Mouse (Mus musculus) midbrain, embryonic 10.5 days (tissue): ENCODE measurements around the gene Riok1. TPM values are rescaled to one million over a fixed set of nuclear protein-coding genes. Genes with fewer than 3 reads are reported as not detected.

Experiments
- DNase-seq: peaks from one replicate; pipeline ENCODE4 v3.0.0-alpha.2; 2017; ENCODE audit warnings: low spot score
- H3K27ac ChIP-seq: fragments of 300-500 bp; sonication (generic); replicated peaks from 2 replicates; pipeline ENCODE4 v1.5.1; 2016; ENCODE audit warnings: mild to moderate bottlenecking
- H3K27me3 ChIP-seq: fragments of 300-500 bp; sonication (generic); 2 replicates; pipeline ENCODE4 v1.6.1; 2016; ENCODE audit warnings: low read depth, mild to moderate bottlenecking; ENCODE audit not compliant: poor library complexity, severe bottlenecking
- H3K36me3 ChIP-seq: fragments of 300-500 bp; sonication (generic); 2 replicates; pipeline ENCODE4 v1.6.1; 2016; ENCODE audit warnings: mild to moderate bottlenecking, moderate library complexity
- H3K4me1 ChIP-seq: fragments of 300-500 bp; sonication (generic); 2 replicates; pipeline ENCODE4 v1.6.1; 2016
- H3K4me3 ChIP-seq: fragments of 300-500 bp; sonication (generic); 2 replicates; pipeline ENCODE4 v1.5.1; 2016; ENCODE audit warnings: mild to moderate bottlenecking, moderate library complexity
- H3K9me3 ChIP-seq: fragments of 300-500 bp; sonication (generic); replicated peaks from 2 replicates; pipeline ENCODE4 v1.6.1; 2016; ENCODE audit warnings: mild to moderate bottlenecking
- WGBS: fragments of 180-500 bp; shearing (Covaris S2); methylation state at CpG from one replicate; pipeline ENCODE4 v1.1.7; 2016; 5-methylcytosine and 5-hydroxymethylcytosine counted together
- polyA plus RNA-seq: library from polyadenylated mRNA; unstranded; fragments of >200 nt; fragmentation: Nextera tagmentation; extraction: Ambion mirVana; gene quantifications from 2 replicates; pipeline ENCODE4 v1.2.1, GENCODE M21; 2016

The Riok1 gene
- polyA plus RNA-seq, 1 experiment from 2014 or later = 50.8 TPM

DNA sequence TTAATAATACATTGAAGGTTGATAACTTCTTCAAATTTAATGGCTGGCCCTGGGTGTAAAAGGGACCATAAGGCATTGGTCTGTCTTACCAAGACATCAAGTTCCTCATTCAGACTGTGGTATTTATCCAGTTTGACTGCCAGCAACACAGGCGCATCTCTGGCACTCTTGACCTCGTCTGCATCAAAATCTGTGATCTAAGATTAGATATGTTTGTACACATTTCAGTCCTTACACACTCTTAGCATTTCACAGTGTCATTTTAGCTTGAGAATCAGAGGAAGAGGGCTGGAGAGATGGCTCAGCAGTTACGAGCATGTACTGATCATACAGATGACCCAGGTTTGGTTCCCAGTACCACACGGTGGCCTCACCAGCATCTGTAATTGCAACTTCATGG is 21.2 kb upstream of the Riok1 start:
- H3K36me3 ChIP-seq = no peaks in the 10 kb centered on the region
- H3K4me3 ChIP-seq = no peak overlapping the region
- H3K27me3 ChIP-seq = no peaks in the 10 kb centered on the region
- 0 out of 2 replicates have a peak, but pooled peaks cover 4% of the 10 kb centered on the region for H3K9me3 ChIP-seq
- no peaks in the 10 kb centered on the region for H3K4me1 ChIP-seq
- DNase-seq = no peak
- WGBS = 91% methylated on average over 4 of the region's 4 CpGs
- H3K27ac ChIP-seq = no peak overlapping the region

DNA sequence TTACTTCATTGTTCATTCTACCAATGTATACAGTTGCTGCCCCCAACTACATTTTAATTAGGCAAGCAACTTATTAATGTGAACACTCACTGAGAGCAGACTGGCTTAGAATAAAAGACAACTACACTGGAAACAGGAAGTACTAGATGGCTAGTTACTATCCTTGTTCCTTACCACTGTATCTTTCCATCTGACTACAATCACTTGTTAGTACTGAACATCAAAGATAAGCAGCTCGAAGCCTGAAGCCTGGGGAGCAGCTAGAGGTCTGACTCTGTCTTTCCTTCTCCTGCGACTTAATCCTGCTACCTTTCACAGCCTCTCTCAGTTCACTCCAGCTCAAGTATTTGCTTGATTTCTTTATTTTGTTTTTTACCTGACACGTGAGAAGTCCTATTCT is 18.0 kb upstream of the Riok1 start:
- 84% methylated on average over 3 of the region's 3 CpGs for WGBS
- Histone ChIP-seq H3K27me3 (no peaks in the 10 kb centered on the region), H3K9me3 (0 out of 2 replicates have a peak, but pooled peaks cover 4% of the 10 kb centered on the region), H3K36me3 (no peaks in the 10 kb centered on the region), H3K27ac (no peak overlapping the region), H3K4me1 (no peaks in the 10 kb centered on the region), H3K4me3 (no peak overlapping the region)
- DNase-seq = no peak

GRCm38 (mm10) chr13:38025874-38026273 is 10.9 kb upstream of the Riok1 start:
- no peaks in the 10 kb centered on the region for H3K36me3 ChIP-seq
- 32% methylated on average over 4 of the region's 4 CpGs for WGBS

DNA sequence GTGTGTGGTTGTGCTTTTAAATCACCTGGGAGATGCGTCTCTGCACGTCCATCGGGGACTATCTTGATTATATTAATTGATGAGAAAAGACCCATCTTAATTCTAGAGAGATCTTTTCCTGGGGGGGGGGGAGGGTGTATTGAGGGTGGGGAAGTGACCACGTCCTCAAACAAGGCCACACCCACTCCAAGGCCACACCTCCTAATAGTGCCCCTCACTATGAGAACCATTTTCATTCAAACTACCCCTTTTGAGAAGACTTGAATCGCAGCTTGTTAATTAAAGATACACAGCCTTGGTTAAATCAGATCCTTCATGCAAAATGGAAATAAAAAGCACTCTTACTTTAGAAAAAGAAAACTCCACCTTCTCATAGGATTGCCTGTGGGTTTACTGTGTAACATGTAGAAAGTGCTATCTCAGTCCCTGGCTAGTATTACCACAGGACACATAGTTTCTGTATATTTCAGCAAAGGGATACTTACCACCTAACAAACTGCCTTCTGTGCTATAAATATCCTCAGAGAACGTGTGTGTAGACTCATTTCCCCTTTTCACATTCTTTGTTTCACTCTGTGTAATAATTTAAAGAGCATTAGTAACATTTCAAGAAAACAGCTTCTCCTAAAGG is 9.1 kb upstream of the Riok1 start:
- H3K27ac ChIP-seq = no peak overlapping the region
- no peaks in the 10 kb centered on the region for H3K4me1 ChIP-seq
- no peak overlapping the region for H3K4me3 ChIP-seq
- no peaks in the 10 kb centered on the region for H3K27me3 ChIP-seq
- 64% methylated on average over 6 of the region's 6 CpGs for WGBS
- H3K9me3 ChIP-seq = no peaks in the 10 kb centered on the region
- H3K36me3 ChIP-seq = no peaks in the 10 kb centered on the region
- no peak for DNase-seq

More at GRCm38 (mm10) chr13:38025874-38026273, 10.9 kb upstream of the Riok1 start:
- no peak for DNase-seq
- H3K4me3 ChIP-seq = no peak overlapping the region
- no peaks in the 10 kb centered on the region for H3K4me1 ChIP-seq
- H3K27me3 ChIP-seq = no peaks in the 10 kb centered on the region
- H3K9me3 ChIP-seq = no peaks in the 10 kb centered on the region
- no peak overlapping the region for H3K27ac ChIP-seq

DNA sequence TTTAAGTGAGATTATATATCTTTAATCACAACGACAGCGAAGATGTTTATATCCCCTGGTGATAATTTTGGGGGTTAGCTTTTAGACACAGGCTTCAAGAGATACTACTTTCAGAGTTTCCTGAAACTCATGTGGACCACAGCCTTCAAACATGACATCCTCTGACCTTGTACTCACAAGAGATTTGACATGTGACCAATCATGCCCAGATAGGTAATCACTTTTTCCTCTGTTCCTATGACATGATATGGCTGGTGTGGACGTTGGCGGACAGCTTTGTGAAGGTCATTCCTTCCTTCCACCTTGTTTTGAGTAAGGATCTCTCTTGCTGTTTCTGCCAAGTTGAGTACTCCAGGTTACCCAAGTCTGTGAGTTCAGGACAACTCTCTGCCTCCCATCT is 8.4 kb upstream of the Riok1 start:
- no peak for DNase-seq
- Histone ChIP-seq H3K4me3 (no peak overlapping the region), H3K9me3 (no peaks in the 10 kb centered on the region), H3K27ac (no peak overlapping the region), H3K36me3 (no peaks in the 10 kb centered on the region), H3K27me3 (no peaks in the 10 kb centered on the region), H3K4me1 (no peaks in the 10 kb centered on the region)
- WGBS = 89% methylated on average over 4 of the region's 4 CpGs

- no peaks in the 10 kb centered on the region for H3K9me3 ChIP-seq
- H3K4me3 ChIP-seq = peak within 1 kb of the TSS; percentile 95
- H3K4me1 ChIP-seq = peaks cover 21% of the 10 kb centered on the region
- H3K27ac ChIP-seq = peak within 1 kb of the TSS; percentile 88
- WGBS = under 1% methylated on average over 47 of the region's 47 CpGs
- DNase-seq = peak; percentile 97
- no peaks in the 10 kb centered on the region for H3K27me3 ChIP-seq
- peaks cover 29% of the 10 kb centered on the region for H3K36me3 ChIP-seq
These were observed 371 bp downstream of the Riok1 start, which contains the start of gene Cage1 for GRCm38 (mm10) chr13:38037044-38037687. TSS of gene Cage1 (minus strand) at chr13:38037069.

GRCm38 (mm10) chr13:38037811-38038210 is 1.0 kb downstream of the Riok1 start:
- H3K27ac ChIP-seq = peak overlapping the region; percentile 88
- WGBS = 57% methylated on average over 12 of the region's 12 CpGs
- H3K9me3 ChIP-seq = no peaks in the 10 kb centered on the region
- no peaks in the 10 kb centered on the region for H3K27me3 ChIP-seq
- H3K36me3 ChIP-seq = peaks cover 35% of the 10 kb centered on the region
- peaks cover 21% of the 10 kb centered on the region for H3K4me1 ChIP-seq
- no peak for DNase-seq
- peak overlapping the region; percentile 95 for H3K4me3 ChIP-seq

GRCm38 (mm10) chr13:38049888-38050287 is 13.1 kb downstream of the Riok1 start:
- DNase-seq = no peak
- Histone ChIP-seq H3K9me3 (no peaks in the 10 kb centered on the region), H3K4me3 (no peak overlapping the region), H3K36me3 (peaks cover 99% of the 10 kb centered on the region), H3K27ac (no peak overlapping the region), H3K4me1 (no peaks in the 10 kb centered on the region), H3K27me3 (no peaks in the 10 kb centered on the region)
- 94% methylated on average over 3 of the region's 3 CpGs for WGBS

GRCm38 (mm10) chr13:38062678-38063077 is 25.9 kb downstream of the Riok1 start:
- peaks cover 62% of the 10 kb centered on the region for H3K36me3 ChIP-seq
- WGBS = 96% methylated on average over 11 of the region's 11 CpGs
- DNase-seq = no peak
- no peaks in the 10 kb centered on the region for H3K27me3 ChIP-seq
- no peak overlapping the region for H3K27ac ChIP-seq
- H3K9me3 ChIP-seq = no peaks in the 10 kb centered on the region
- no peaks in the 10 kb centered on the region for H3K4me1 ChIP-seq
- no peak overlapping the region for H3K4me3 ChIP-seq

DNA sequence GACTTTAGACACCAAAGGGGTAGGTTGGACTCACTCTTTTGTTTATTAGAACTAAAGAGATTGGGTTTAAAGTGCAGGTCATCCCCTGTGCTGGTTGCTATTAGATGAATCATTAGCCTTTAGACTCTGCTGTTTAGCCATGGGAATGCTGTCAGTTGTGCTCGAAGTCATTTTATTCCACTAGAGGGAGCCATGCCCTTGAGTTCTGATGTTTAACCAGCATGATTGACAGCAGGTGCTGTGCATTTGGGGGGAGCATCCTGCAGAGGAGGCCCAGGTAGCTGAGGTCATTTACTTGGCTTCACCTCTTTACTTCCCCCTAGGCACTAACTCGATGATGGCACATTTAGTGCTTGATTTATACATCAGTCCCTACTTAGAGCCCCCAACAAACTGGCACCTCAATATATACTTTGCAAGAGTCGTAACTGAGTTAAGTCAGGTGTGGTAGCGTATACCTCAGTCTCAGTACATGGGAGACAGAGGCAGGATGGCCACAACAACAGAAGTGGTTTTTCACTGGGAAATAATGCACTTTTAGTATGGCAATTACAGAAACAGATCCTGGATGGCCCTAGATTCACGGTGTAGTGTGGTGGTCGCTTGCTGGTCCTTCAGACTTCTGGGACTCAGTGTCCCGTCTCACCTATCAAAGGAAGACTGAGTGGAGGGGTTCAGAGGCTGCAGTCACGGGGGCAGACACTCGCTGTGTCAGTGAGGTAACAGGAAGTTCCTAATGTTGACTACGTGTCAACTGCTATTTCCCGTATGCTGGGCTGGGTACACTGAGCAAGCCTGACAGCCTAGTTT is 28.3 kb downstream of the Riok1 start:
- peak; percentile 28 for DNase-seq
- Histone ChIP-seq H3K27me3 (no peaks in the 10 kb centered on the region), H3K36me3 (peaks cover 38% of the 10 kb centered on the region), H3K4me1 (no peaks in the 10 kb centered on the region), H3K27ac (no peak overlapping the region), H3K4me3 (no peak overlapping the region), H3K9me3 (no peaks in the 10 kb centered on the region)
- 74% methylated on average over 11 of the region's 11 CpGs for WGBS

- no peak overlapping the region for H3K4me3 ChIP-seq
- no peak for DNase-seq
- no peaks in the 10 kb centered on the region for H3K9me3 ChIP-seq
- H3K4me1 ChIP-seq = no peaks in the 10 kb centered on the region
- H3K27me3 ChIP-seq = no peaks in the 10 kb centered on the region
- H3K36me3 ChIP-seq = no peaks in the 10 kb centered on the region
- H3K27ac ChIP-seq = no peak overlapping the region
- WGBS = 91% methylated on average over 4 of the region's 4 CpGs
These were observed 34.1 kb downstream of the Riok1 start for GRCm38 (mm10) chr13:38070945-38071344.

DNA sequence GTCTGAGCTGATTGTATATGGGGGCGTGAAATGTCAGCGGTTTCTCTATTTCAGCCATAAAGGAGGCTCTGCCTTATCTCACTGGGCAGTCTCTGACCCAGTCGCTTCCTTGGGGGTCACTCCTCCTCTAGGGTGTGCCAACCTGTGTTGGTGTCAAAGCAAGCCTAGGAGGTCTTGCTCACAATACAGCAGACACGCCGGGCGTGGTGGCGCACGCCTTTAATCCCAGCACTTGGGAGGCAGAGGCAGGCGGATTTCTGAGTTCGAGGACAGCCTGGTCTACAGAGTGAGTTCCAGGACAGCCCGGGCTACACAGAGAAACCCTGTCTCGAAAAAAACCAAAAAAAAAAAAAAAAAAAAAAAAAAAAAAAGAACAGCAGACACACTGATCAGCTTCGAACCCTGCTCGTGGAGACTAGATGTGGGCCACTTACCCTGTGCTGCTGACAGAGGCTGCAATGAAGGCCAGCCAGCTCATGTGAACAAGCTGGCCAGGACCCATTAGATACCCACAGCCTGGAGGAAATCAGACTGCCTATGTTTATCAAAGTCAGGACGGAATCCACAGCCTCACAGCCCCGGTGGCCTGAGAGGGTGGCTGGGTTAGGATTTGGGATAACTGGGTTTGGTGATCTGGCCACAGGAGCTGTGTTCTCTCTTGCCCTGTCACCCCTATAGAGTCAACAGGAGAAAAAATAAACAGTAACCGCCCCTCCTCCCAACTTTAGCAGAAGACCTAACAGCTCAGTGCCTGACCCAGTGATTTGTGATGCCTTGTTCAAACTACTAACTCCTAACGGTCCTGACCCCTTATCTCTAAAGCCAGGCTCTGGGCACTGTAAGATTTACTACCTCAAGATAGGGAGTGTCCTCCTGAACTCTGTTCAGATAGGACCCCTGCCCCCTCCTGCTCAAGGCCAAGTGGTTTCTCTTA is 36.8 kb downstream of the Riok1 start:
- Histone ChIP-seq H3K9me3 (no peaks in the 10 kb centered on the region), H3K4me3 (no peak overlapping the region), H3K27ac (no peak overlapping the region), H3K4me1 (peaks cover 8% of the 10 kb centered on the region), H3K36me3 (no peaks in the 10 kb centered on the region), H3K27me3 (no peaks in the 10 kb centered on the region)
- DNase-seq = no peak
- WGBS = 84% methylated on average over 18 of the region's 18 CpGs
